Mouse (Mus musculus) ES-Bruce4 (cell line): ENCODE results near the gene Rnd1.

Experiments
- CTCF ChIP-seq: IDR thresholded peaks from one replicate; pipeline ENCODE4 v1.8.1; 2011; ENCODE audit warnings: low read depth, low read length
- EP300 ChIP-seq: IDR thresholded peaks from 2 replicates; pipeline ENCODE4 v1.6.1; 2011; ENCODE audit warnings: low read depth, low read length; ENCODE audit not compliant: insufficient read depth
- POLR2A ChIP-seq: IDR thresholded peaks from one replicate; pipeline ENCODE4 v1.8.1; 2011; ENCODE audit warnings: low read length; ENCODE audit not compliant: insufficient read depth

GRCm38 (mm10) chr15:98685926-98686325 is 8.7 kb upstream of the Rnd1 start:
- TF ChIP-seq CTCF, result peak; percentile 32
- TF ChIP-seq POLR2A, result no peak
- TF ChIP-seq EP300, result no peak
